Mouse (Mus musculus): Measurements from ENCODE around the gene H1f0.

GRCm38 (mm10) chr15:79023366-79023765 lies 4.9 kb upstream of the H1f0 start:
- TF ChIP-seq CTCF (IDR thresholded peaks at IDR 0.05; ENCODE audit: low read depth): no peak
- no peak for TF ChIP-seq EP300 (IDR thresholded peaks at IDR 0.05; ENCODE audit: low read depth)
